Mouse (Mus musculus) adipocyte (in vitro differentiated cells): Measurements from ENCODE around the gene Hoxd9.

Experiments
- DNase-seq: peaks from one replicate; pipeline ENCODE4 v3.0.0-alpha.2; 2016; ENCODE audit warnings: low spot score

Hoxd9 gene

GRCm38 (mm10) chr2:74733765-74734164 lies 36.2 kb downstream of the Hoxd9 start:
- DNase-seq, result no peak

- DNase-seq, result no peak
Observed at GRCm38 (mm10) chr2:74734451-74734850, 36.9 kb downstream of the Hoxd9 start.

- no peak for DNase-seq
Observed at GRCm38 (mm10) chr2:74734996-74735811, 37.7 kb downstream of the Hoxd9 start.

- no peak for DNase-seq
Observed at GRCm38 (mm10) chr2:74735851-74736687, 38.5 kb downstream of the Hoxd9 start.

GRCm38 (mm10) chr2:74736688-74737577 lies 39.4 kb downstream of the Hoxd9 start:
- no peak for DNase-seq

GRCm38 (mm10) chr2:74737578-74738070 lies 40.1 kb downstream of the Hoxd9 start:
- peak; percentile 53 for DNase-seq

- no peak for DNase-seq
Observed at GRCm38 (mm10) chr2:74738623-74739475, 41.3 kb downstream of the Hoxd9 start.

- no peak for DNase-seq
Observed at GRCm38 (mm10) chr2:74739476-74739800, 41.9 kb downstream of the Hoxd9 start.

- DNase-seq, result no peak
Observed at GRCm38 (mm10) chr2:74739869-74740268, 42.3 kb downstream of the Hoxd9 start.

GRCm38 (mm10) chr2:74740311-74741091 lies 43.0 kb downstream of the Hoxd9 start:
- DNase-seq, result no peak

- DNase-seq, result no peak
Observed at GRCm38 (mm10) chr2:74741252-74741978, 43.9 kb downstream of the Hoxd9 start.

- DNase-seq, result no peak
Observed at GRCm38 (mm10) chr2:74741979-74742277, 44.4 kb downstream of the Hoxd9 start.

- DNase-seq, result no peak
Observed at GRCm38 (mm10) chr2:74745540-74746297, 48.2 kb downstream of the Hoxd9 start.

- no peak for DNase-seq
Observed at GRCm38 (mm10) chr2:74746298-74746921, 48.9 kb downstream of the Hoxd9 start.

GRCm38 (mm10) chr2:74747006-74747405 lies 49.5 kb downstream of the Hoxd9 start:
- no peak for DNase-seq

- DNase-seq, result no peak
Observed at GRCm38 (mm10) chr2:74747661-74748141, 50.2 kb downstream of the Hoxd9 start.

GRCm38 (mm10) chr2:74748436-74748995 lies 51.0 kb downstream of the Hoxd9 start:
- no peak for DNase-seq
